Mouse (Mus musculus): ENCODE measurements around the gene Arih2.

Arih2 gene

DNA sequence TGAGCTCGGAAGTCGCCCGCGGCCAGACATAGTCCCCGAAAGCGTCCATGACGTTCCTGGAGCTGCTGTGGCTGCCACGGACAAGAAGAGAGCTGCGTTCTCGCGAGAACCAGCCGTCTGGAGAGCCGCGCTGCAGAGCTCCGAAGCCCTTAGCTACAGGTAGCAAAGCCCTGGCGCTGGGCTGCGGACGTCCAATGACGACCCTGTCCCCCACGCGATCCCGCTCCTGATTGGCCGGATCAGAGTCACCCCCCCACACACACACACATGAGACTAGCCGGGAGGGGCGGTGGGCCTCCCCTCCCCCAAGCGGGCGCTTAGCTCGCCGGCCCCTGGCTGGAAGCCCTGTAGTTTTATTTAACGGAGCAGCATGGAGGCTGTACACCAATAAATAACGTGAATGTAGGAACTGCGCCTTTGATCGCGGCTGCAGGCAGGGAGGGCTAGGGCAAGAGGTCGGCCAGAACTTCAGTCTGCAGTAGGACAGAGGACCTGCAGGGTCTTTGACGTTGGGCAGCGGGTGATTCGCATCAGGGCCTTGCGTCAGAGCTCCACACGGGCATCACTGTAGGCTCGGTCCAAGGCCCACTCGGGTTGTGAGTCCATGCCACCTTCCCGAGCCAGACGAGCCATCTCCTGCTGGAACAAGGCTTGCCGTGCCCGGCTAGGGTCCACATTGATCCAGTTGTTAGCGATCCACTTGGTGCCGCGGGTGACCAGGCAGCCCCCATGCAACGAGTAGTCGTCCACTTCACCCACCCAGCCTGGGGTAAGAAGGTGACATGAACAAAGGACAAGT, 70.4 kb downstream of the Arih2 start, which contains the start of gene Wdr6:
Wdr6 (minus strand) TSS at position 195 of the 799 bp plus-strand sequence.
- DNase-seq = peak; percentile 95 to 99

DNA sequence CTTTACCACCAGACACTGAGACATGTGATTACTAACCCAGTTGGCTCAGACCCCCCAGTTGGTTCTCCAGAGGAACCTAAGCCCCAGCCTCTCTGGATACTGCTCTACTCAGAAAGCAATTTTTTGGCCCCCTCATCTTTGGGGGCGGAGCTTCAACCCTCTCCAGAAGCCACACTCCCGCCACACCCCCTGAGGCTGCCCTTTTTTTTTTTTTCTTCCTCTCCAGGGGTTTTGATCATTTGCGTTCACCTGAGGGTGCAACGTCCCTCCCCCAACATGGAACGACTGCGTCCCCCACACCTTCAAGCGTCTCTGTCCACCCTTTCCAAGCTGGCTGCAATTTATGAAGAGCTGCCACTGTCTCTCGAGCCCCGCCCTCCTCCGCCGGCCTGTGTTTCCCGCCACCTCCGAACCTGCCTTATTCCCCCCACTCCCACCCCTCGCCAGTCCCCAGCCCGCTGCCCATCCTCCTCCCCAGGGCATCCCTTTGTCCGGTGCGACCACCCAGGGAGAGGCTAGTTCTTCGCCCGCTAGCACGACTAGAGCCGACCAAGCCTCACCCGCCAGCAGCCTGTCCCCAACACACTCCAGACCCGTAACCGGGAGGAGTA, 71.1 kb downstream of the Arih2 start:
- DNase-seq = peak; percentile 49 to 69

DNA sequence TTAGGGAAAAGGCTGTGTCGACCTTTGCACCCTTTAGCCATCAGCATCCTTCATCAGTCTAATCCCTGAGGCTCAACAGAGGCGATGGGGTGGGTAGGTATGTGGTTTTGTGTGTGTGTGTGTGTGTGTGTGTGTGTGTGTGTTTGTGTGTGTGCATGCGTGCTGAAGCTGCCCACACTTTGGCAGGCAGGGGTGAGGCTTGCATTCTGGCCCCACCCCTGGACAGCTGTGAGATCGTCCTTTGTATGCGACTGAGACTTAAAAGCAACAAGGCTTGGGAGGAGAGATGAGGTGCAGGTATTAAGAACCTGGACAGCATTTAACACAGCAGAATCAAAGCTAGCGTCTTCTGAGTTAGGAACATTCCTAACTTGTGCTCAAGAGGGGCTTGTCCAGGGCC, 72.2 kb downstream of the Arih2 start:
- no peak for DNase-seq

DNA sequence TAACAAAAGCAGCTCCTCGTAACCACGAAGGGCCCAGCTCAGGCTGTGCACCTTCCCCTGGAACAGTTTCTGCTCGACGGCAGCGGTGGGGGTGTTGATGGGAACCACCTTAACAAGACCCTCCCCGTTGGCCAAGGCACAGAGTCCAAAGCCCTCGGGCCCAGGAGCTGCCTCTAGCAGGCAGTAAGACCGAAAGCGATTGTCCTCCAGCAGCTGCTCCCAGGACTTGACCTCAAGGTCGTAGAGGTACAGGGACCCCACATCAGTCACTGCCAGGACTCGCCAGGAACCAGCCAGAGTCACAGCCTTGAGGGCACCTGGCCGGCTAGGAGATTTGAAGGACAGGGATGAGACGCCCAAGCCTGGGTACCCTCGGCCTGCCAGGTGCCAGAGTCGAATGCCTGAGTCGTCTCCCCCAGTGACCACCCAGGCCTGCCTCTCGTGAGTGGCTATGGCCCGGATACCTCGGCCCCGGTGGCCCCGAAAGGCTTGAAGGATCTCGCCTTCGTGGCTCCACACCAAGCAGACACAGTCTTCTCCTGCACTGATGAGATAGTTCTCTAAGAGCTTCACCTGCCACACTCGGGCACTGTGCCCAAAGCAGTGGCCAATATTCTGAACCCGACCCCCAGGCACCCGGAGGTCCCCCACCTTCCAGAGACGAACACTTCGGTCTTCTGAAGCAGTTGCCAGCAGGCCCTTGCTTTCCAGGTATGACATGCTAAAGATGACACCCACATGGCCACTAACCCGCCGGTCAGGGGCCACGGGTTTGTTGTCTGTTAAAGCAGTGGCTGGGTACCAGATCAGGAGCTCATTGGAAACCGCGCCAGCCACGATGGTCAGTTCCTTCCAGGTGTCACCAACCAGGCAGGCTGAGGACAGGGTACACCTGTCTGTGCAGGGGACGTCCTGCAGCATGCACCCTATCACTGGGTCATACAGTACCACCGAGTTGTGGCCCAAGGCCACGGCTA, 73.6 kb downstream of the Arih2 start:
- DNase-seq = no peak

DNA sequence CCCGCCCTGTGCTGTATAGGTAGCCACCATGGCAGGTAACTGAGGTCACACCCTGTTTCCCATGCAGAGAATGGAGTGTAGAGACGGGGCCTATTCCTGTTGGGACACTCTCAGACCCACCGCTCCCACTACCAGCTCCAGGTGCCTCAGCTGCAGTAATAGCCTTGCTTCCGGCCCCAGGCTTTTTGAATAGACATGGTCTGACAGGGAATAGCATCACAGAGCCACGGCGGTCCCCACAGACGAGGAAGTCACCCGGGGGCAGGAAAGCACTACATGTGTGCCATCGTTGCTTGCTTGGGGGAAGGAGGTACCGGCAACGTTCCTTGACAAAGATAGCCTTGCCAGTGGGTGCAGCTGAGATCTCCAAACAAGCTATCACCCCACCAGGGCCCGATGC, 74.3 kb downstream of the Arih2 start:
- peak in 1 of 2 experiments; percentile 38 for DNase-seq

DNA sequence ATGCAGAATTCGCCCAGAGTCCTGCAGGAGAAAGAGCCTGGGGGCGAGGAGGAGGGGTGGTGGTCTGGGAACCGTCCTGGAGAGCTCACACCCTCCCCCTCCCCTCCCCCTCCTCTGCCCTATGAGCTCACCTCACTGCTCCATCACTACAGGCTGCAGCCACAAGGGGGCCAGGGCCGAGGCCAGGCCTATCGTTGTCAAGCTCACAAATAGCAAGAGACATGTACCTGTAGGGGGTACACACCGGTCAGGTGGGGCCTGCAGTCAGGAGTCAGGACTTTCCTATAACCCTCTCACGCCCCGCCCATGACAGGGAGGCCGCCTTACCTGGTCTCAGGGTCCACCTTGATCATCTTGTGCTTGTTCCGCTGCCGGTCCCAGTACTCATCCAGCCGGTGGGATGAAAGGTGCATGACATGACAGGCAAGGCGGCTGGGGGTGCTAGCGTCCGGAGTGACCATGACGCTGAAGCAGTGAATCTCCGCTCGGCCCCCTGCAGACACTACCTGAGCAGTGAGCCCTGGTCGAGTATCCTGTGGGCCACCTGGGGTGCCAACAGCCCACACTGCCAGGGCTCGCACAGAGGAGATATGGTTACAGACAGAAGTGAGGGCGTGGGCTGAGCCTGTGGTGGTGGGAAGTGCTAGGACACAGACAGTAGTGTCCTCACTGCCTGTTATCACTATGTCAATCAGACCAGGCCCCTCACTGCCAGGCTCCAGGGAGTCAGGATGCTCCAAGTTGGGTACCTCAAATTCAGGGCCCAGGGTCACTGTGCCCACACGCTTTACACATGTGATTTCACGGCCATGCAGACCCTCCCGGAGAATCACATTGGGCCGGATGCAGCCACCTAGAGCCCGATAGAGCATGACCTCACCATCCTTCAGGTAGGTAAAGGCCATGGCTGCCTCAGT, 75.2 kb downstream of the Arih2 start:
- peak; percentile 75 to 84 for DNase-seq

DNA sequence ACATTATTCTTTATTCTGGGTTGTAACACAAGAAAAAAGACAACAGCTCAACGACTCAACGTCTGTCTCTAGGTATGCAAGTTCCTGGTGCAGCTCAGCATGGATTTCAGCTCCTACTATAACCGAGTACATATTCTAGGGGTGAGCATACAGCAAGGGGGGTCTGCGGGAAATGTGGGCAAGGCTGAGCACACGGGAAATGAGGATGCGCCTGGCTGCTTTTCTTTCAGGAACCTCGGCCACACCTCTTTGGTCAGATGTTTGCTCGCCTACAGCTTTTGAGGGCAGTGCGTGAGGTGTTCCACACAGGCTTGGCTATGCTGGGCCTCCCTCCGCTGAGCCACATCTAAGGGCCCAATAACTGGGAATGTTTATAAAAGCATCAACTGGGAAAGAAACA, 76.9 kb downstream of the Arih2 start:
- no peak for DNase-seq

DNA sequence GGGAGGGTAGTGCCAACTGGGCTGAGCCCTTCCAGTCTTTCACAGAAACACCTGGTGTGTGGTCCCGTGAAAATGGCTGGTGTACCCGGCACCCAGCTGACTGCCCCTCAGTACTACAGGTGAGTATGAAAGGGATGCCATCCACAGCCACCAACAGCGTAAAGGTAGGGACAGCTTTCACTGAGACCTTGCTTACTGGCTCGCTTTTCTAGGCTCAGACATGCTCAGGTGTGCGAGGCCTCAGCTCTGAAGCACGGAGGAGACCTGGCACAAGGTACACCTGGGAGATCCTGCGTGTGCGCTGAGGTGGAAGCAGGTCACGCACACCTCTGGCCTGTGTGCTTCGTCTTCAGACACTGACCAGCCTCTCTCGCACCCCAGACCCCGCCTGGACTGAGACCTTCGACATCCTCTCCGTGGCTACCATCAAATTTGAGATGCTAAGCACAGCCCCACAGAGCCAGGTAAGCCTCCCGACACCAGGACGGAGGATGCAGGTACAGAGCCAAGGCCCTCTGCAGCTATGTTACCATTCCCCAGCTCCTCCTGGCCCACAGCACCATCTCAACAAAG, 77.7 kb downstream of the Arih2 start:
- no peak for DNase-seq

DNA sequence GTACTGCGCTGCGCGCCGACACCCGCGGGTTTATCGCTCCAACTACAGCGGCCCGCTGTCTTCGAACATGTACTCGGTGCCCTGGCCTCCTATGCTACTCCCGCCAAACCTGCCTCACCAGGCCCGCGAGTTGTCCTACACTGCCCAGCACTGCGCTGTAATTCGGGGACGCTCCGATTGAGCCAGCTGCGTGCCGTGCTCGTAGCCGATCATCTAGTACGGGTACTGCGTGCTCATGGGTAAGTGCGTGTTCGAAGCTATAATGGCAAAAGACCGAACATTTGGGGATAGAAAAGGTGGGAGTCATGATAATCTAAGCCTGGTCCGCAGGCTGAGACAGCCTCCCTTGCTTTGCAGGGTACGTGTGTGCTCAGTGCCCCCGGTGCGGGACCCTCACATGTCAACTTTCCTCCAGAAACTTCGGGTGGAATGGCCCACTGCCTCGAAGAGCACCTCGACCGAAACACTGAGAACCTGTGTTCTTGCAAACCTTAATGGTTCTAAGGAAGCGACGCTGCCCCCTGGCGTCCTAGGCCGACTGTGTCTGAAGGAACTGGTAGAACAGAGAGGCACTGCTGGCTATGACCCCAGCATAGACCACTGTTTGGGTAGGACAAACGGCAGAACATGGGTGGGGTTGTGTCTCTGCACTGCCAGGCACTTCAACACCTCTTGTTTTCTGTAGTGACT, 78.8 kb downstream of the Arih2 start:
- peak; percentile 91 to 95 for DNase-seq

DNA sequence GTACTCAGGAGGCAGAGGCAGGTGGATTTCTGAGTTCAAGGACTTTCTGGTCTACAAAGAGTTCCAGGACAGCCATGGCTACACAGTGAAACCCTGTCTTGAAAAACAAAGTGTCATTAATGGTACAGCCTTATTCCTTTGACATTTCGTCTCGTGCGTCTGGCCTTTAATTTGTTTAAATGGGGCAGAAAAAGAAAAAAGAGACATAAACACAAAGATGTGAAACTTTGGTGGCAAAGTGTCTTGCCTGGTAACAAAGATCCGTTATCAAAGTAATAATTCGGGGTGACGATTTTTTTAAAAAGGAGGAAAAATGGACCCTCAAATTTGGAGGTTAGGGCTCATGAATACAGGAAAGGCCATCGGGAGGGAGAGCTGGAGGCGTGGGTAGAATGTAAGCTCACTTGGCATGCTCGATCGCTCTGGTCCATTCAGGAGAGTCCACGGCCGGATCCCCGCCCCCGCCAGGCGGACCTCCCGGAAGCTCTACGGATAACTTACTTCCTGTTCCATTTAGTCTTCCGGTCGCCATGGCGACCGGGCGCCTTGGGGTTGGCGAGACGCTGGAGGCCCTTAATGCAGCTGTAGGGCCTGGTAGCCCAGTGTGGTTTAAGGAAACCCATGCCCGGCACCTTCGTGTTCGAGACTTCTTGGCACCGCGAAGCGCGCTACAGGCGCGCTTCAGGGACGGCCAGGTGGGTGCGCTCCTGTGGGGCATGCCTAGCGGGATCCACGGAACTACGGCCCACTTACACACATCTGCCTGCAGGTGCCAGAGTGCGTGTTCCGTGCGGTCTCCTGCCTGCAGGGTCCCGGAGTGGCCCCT, 79.6 kb downstream of the Arih2 start, which contains the start of gene Dalrd3:
Dalrd3 (plus strand) TSS at position 506 of the 826 bp plus-strand sequence.
- peak; percentile 95 to 98 for DNase-seq

DNA sequence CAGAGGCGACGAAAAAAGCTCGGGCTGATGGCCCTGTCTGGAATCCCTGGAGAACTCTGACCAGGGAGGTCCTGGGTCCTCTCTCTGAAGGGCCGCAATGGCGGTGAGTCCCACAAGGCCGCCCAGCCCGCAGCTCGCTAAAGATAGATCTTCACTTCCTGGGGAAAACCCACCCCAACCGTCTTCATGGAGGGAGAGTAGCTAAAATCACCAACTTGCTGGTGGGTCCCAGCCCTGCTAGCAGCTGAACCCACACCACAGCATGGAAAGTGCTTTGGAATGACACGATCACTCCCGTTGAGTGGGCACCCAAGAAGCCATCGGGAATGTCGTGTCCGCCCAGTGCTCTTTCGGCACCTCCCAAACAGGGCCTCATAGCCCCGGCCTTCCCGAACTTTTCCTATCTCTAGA, 80.7 kb downstream of the Arih2 start:
- peak in 1 of 2 experiments; percentile 46 for DNase-seq

DNA sequence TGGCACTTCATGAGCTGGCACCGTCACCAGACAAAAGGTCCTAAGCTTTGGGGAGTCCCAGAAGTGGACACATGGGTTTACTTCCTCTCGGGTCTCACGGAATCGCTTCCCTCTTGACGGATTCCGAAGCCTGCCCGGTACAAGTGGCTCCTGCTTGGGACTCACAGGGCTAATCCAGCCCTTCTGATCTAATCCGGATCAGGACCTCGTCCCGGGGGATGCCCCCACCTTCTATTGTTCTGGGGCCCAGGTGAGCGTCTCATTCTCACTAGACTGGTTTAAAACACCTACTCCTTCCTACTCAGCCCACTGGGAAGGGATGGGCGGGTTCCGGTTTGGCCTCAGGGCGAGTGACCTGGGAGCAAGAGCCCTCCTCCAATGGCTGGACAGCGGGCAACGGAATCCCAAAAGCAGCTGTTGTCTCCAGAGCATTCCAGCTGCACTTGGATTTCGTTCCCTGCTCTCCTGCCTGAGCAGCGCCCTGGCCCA, 81.2 kb downstream of the Arih2 start:
- peak in 1 of 2 experiments; percentile 67 for DNase-seq

DNA sequence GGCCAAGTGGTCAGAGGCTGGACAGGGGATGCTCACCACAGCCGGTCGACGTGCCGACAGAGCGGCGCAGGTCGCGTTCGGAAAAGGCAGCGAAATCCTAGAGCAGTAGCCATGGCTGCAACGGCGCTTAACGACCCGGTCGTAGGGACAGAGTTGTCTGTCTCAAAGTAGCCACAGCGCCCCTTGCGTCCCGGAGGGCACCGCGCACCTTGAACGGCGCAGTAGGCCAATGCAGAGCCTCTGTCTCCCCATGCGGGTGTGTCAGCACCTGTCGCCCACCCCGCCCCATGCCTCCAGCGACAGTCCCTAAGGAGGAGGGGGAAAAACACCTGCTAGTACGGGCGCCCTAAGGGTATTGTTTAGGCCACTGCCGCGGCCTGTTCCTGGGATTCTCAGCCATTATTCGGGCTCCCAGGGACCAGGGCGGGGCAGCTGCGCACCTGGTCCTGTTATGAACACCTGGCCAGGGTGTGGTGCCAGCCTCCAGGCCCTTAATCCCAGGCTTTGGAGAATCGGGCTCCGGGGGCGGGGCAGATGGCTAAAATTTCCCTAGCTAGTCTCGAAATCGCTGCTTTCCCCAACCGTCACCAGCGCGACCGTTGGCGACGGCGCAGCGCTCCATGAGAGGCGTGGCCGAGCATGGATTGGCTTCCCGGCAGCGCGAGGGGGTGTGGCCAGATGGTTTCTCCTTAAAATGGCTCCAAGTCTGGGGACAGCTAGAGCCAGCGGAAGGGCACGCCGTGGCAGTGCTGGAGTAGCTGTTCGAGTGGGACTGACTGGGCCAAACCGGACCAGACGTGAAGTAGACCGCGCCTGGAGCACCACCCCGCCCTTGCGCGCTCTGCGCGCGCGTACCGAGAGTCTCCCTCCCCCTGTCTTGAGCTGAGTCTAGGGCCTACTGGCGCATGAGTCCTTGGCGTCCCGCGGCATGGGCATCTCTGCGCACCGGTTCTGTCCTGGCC, 82.1 kb downstream of the Arih2 start, which contains the start of gene Ndufaf3:
Ndufaf3 (minus strand) TSS at position 620 of the 962 bp plus-strand sequence.
- peak; percentile 98 for DNase-seq

DNA sequence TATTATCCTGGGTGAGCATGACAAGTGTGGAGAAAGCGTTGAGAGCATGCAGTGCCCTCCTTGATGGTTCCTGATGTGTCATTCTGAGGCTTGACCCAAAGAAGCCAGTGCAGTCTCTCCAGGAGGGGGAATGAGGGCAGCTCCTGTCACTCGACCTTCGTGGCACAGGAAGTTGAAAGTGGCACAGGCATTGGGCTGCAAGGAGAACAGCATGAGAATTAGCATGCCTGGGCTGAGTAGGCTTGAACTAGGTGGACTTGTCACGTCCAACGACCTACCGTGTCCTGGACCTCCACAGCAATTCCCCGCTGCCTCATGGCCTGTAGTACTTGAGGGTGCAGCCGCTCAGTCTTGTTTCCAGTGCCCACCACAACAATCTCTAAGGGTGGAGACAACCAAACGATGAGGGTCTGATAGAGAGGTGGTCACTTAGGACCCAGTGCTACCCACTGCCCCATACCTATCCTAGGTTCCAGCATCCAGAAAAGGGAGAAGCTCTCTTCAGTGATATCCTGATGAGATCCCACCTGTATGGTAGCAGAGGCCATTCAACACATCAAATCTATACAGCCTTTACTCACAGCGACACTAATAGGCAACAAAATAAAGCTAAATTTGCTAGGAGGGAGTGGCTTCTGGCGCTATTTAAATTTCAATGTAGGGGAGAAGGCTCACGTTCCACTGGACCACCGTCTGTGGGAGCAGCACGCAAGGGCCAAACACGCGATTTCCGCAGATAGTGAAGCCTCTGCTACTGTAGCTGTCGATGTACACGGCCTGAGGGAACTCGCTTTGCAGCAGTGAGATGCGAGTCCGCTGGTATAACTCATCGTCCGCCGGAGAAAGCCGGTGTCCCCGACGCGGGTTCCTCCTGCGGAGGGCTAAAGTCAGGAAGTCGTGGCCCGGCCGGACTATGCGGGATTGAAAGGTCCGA, 83.0 kb downstream of the Arih2 start:
- peak in 1 of 2 experiments; percentile 29 for DNase-seq

DNA sequence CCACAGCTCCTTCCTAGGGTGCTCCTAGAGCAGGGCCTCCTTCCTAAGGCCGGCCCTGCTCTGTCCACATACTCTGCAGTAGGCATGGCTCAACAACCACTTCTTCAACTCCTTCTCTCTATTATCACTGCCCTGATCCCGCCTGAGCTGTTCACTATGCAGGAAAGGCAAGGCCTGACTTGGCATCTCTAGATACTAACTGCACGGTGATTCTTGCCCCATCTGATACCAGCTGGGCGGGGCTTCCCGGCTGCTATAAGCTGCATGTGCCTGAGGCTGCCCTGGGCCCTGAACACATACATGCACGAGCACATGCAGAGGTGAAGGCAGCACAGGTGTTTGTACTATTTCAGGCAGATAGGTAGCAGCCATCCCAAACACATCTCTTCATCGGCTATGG, 85.1 kb downstream of the Arih2 start:
- DNase-seq = no peak

DNA sequence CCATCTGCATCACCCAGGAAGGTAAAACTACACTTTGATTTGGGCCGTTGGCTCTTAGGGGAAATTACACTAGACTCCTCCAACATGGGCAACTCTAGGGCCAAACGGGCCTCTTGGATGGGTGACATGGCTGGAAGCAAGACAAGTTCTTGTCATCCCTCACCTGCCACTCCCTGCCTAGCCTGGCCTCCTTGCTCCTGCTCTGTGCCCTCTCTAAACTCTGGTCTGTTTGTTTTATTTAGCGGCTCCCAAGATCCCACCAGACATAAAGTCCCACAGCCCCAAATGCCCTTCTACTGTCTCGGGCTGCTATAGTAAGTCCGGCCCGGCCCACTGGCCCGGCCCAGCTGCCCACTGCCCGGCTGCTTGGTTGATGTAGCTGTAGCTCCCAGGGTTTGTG, 85.5 kb downstream of the Arih2 start:
- DNase-seq = no peak

DNA sequence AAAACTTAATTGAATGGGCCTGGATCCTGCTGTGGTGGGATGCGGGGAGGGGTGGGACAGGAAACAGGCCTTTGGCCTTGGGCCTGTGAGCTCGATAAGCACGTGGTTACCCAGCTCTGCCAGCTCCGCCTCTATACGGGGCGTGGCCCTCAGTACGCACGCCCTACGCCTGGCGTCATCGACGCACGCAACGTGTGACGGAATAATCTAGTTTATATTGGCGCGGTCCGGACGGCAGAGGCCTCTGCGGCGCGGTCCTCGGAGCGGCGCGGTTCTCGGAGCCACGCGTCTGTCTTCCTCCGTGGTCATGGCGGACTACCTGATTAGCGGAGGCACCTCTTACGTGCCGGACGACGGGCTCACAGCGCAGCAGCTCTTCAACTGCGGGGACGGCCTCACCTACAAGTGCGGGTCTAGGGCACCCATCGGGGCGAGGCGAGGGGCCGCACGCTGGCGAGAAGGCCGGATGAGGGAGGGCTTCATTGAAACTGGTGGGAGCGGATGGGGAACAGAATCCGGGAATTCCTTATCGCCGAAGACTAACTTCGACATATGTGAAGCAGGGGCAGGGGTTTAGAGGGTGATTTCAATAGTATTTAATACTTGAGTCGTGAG, 88.9 kb downstream of the Arih2 start, which contains the start of gene Impdh2:
Impdh2 (plus strand) TSS at position 60 of the 615 bp plus-strand sequence.
- peak; percentile 97 for DNase-seq

Data from kidney, postnatal 25 days (tissue).